ENCODE assay signal across 8 mouse cellular contexts in genomic region chr2:155472671-155473569, GRCm38 (mm10). TPM values are rescaled to one million over a fixed set of nuclear protein-coding genes. Genes with fewer than 3 reads are reported as not detected.
DNase-seq lines count a peak whose midpoint lies in the region; ATAC-seq lines count a peak whose summit lies in the region.

No protein-coding gene starts in this region.

- no peaks in the 10 kb centered on the region for H3K36me3 ChIP-seq in hindbrain, embryonic 11.5 days (ENCODE audit: control insufficient read depth, insufficient read depth, low read length)
- H3K36me3 ChIP-seq in macrophage (ENCODE audit: inconsistent target) = no peaks in the 10 kb centered on the region

- H3K9ac ChIP-seq in hindbrain, embryonic 11.5 days (ENCODE audit: low read depth, low read length) = peak overlapping the region; percentile 98

- peak overlapping the region; percentile 86 for H3K4me3 ChIP-seq in hindbrain, embryonic 11.5 days (ENCODE audit: low read depth, low read length)
- H3K4me3 ChIP-seq in macrophage (ENCODE audit: inconsistent target) = peak overlapping the region; percentile 79

- peak overlapping the region; percentile 88 for H3K27ac ChIP-seq in hindbrain, embryonic 11.5 days (ENCODE audit: low read depth, low read length)
- peak overlapping the region; percentile 63 for H3K27ac ChIP-seq in macrophage

- ATAC-seq in hindbrain, embryonic 11.5 days (ENCODE audit: low FRiP score) = peak; percentile 65

- peak; percentile 30 for DNase-seq in T-cell, adult 2 months (ENCODE audit: low spot score)
- peak; percentile 55 for DNase-seq in cerebellum, adult 9-10 months
- DNase-seq in frontal cortex, adult 2 months (ENCODE audit: extremely low spot score in 1 of 2, low spot score in 1 of 2) = peak; percentile 19 to 42
- DNase-seq in hindbrain, embryonic 11.5 days (ENCODE audit: low spot score) = peak; percentile 55
- peak; percentile 39 to 53 for DNase-seq in layer of hippocampus, postnatal 36 days
- DNase-seq in right cerebral cortex, adult 2 months (ENCODE audit: low spot score in 2 of 2) = peak; percentile 40
- DNase-seq in yolk sac, embryonic 10.5 days (ENCODE audit: low spot score) = peak; percentile 79

- H3K9me3 ChIP-seq in hindbrain, embryonic 11.5 days (ENCODE audit: control insufficient read depth, low read length) = no peaks in the 10 kb centered on the region

- H3K79me2 ChIP-seq in macrophage (ENCODE audit: inconsistent target) = peaks cover 52% of the 10 kb centered on the region

- H3K4me1 ChIP-seq in hindbrain, embryonic 11.5 days (replicated peaks; ENCODE audit: control insufficient read depth, insufficient read depth, low read length) = 0 out of 2 replicates have a peak, but pooled peaks cover 4% of the 10 kb centered on the region

- WGBS in hindbrain, embryonic 11.5 days = under 1% methylated on average over 38 of the region's 71 CpGs
- under 1% methylated on average over 67 of the region's 71 CpGs for WGBS in macrophage (ENCODE audit: missing documents)

- peak overlapping the region; percentile 87 for H3K4me2 ChIP-seq in hindbrain, embryonic 11.5 days (replicated peaks; ENCODE audit: low read depth, low read length)

- H3K27me3 ChIP-seq in hindbrain, embryonic 11.5 days (ENCODE audit: control insufficient read depth, insufficient read depth, low read length) = no peaks in the 10 kb centered on the region

RNA-seq across cellular contexts. Expression of gene Ncoa6, which starts 0.8 kb away (rescaled TPM):
- polyA plus RNA-seq in frontal cortex, adult 2 months (2012; rRNA removed) = 45.3 and 46.9 TPM in 2 replicates
- polyA plus RNA-seq in hindbrain, embryonic 11.5 days (2014; fragmentation: Nextera tagmentation; extraction: Ambion mirVana) = 29.5 and 34.8 TPM in 2 replicates
- total RNA-seq in layer of hippocampus, postnatal 36 days (2021) = 10 to 100 TPM; 59.2 to 75.4 TPM
- total RNA-seq in macrophage (2018; cell fraction: chromatin; rRNA removed) = 100 to 1,000 TPM in 20 of 26 experiments, 10 to 100 TPM in 6; 37.0 to 181 (median 129) TPM
- total RNA-seq in macrophage (2018; cell fraction: cytosol; rRNA removed) = 10 to 100 TPM; 26.9 to 65.8 (median 45.2) TPM
- 100 to 1,000 TPM in 15 of 26 experiments, 10 to 100 TPM in 11; 43.2 to 168 (median 112) TPM for total RNA-seq in macrophage (2018; cell fraction: nucleus; rRNA removed)
- 24.8 to 43.9 TPM (median 29.8 TPM) in 3 replicates for polyA plus RNA-seq in macrophage (2018)

RNA-seq across cellular contexts. Expression of gene Acss2, which starts 44.8 kb away (rescaled TPM):
- polyA plus RNA-seq in frontal cortex, adult 2 months (2012; rRNA removed) = 65.9 and 66.7 TPM in 2 replicates
- 23.3 and 24.1 TPM in 2 replicates for polyA plus RNA-seq in hindbrain, embryonic 11.5 days (2014; fragmentation: Nextera tagmentation; extraction: Ambion mirVana)
- total RNA-seq in layer of hippocampus, postnatal 36 days (2021) = 10 to 100 TPM; 64.8 to 67.6 TPM
- total RNA-seq in macrophage (2018; cell fraction: chromatin; rRNA removed) = 10 to 100 TPM in 20 of 26 experiments, 1 to 10 TPM in 6; 1.6 to 54.5 (median 20.0) TPM
- 10 to 100 TPM in 15 of 26 experiments, 1 to 10 TPM in 11; 6.0 to 18.2 (median 11.1) TPM for total RNA-seq in macrophage (2018; cell fraction: cytosol; rRNA removed)
- total RNA-seq in macrophage (2018; cell fraction: nucleus; rRNA removed) = 10 to 100 TPM in 19 of 26 experiments, 1 to 10 TPM in 7; 2.8 to 30.7 (median 15.7) TPM
- polyA plus RNA-seq in macrophage (2018) = 2.5 to 12.9 TPM (median 4.1 TPM) in 3 replicates

RNA-seq across cellular contexts. Expression of gene Ggt7, which starts 45.1 kb away (rescaled TPM):
- 206 and 237 TPM in 2 replicates for polyA plus RNA-seq in frontal cortex, adult 2 months (2012; rRNA removed)
- 8.8 and 13.0 TPM in 2 replicates for polyA plus RNA-seq in hindbrain, embryonic 11.5 days (2014; fragmentation: Nextera tagmentation; extraction: Ambion mirVana)
- total RNA-seq in layer of hippocampus, postnatal 36 days (2021) = 100 to 1,000 TPM; 108 to 111 TPM
- total RNA-seq in macrophage (2018; cell fraction: chromatin; rRNA removed) = 1 to 10 TPM in 1 of 26 experiments, under 1 TPM in 2, not detected in 23; 0.51 to 2.3 (median 0.63) TPM
- total RNA-seq in macrophage (2018; cell fraction: cytosol; rRNA removed) = under 1 TPM in 3 of 26 experiments, not detected in 23; 0.06 to 0.15 (median 0.14) TPM
- under 1 TPM in 2 of 26 experiments, not detected in 24; 0.60 to 0.63 TPM for total RNA-seq in macrophage (2018; cell fraction: nucleus; rRNA removed)
- polyA plus RNA-seq in macrophage (2018) = not detected in 3 replicates

Comparison
In these comparisons a context has a peak if more than half of its experiments do, and no peak if none do; other contexts are left out.
1. Peak in every context shown above with its lines: DNase-seq, ATAC-seq, H3K4me3 ChIP-seq and H3K27ac ChIP-seq.
2. RNA of gene Ggt7, which starts 45.1 kb away (polyA plus RNA-seq): 206 to 237 TPM in frontal cortex, adult 2 months; 8.8 to 13.0 TPM in hindbrain, embryonic 11.5 days and not detected in macrophage; every median in the first group is over 10 times any median in the second.